Mouse (Mus musculus) liver, adult 2 months (tissue): Measurements from ENCODE around the gene 6030468B19Rik.

Source experiments
- CTCF ChIP-seq: fragments of 200-500 bp; IDR thresholded peaks from 2 replicates; pipeline ENCODE4 v1.5.1; 2011; ENCODE audit warnings: low read depth, low read length, control low read depth
- POLR2A ChIP-seq: fragments of 200-500 bp; IDR thresholded peaks from 2 replicates; pipeline ENCODE4 v1.6.1; 2011; ENCODE audit warnings: low read length, control low read depth; ENCODE audit not compliant: insufficient read depth; ENCODE audit errors: extremely low read depth

DNA sequence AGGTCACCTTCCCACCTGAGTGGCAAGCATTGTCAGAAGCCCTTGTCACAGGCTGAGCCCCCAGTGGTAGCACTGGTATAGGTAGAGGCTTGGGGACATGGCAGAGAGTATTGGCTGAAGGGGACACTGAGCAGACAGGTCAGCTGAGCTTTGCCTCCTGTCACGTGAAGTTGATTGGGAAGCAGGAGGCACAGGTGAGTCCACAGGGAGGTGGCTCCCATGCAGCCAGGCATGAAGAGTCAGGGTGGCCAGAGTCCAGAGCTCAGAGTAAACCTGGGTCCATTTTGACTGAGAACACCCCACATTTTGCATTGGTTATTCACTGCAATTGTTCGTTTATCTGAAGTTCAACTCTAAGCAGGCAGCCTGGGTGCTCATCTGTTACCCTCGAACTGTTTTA is 55.4 kb downstream of the 6030468B19Rik start:
- TF ChIP-seq CTCF (no peak), POLR2A (no peak)
